Mouse (Mus musculus): ENCODE results near the gene Nxph4. TPM values are rescaled to one million over a fixed set of nuclear protein-coding genes. Genes with fewer than 3 reads are reported as not detected.

The Nxph4 gene
- polyA plus RNA-seq, 1 experiment from 2014 or later = 1.9 TPM

DNA sequence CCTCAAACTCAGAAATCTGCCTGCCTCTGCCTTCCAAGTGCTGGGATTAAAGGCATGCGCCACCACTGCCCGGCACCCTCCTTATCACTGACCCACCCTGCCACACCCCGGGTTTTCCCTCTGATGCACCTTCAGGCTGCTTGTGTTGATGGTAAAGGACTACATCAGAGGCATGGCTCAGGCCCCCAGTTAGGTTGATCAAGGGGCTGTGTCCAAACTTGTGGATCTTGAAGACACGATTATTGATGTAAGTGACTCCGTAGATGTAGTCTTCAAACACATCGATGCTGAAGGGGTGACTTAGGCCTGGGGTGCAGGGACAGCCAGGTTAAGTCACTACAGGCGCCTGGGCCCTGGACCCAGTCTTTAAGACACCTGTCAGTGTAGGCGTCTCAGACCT lies 7.2 kb upstream of the Nxph4 start:
- Histone ChIP-seq H3K27ac (no peak overlapping the region), H3K4me1 (0 out of 2 replicates have a peak, but pooled peaks cover 3% of the 10 kb centered on the region), H3K4me2 (no peak overlapping the region), H3K27me3 (peaks cover 7% of the 10 kb centered on the region), H3K36me3 (peaks cover 56% of the 10 kb centered on the region), H3K9me3 (no peaks in the 10 kb centered on the region), H3K9ac (no peak overlapping the region), H3K4me3 (no peak overlapping the region)
- no peak for ATAC-seq (ENCODE audit: borderline replicate concordance, extremely low read depth, low FRiP score, low TSS enrichment)
- WGBS = 91% methylated on average over 8 of the region's 8 CpGs

DNA sequence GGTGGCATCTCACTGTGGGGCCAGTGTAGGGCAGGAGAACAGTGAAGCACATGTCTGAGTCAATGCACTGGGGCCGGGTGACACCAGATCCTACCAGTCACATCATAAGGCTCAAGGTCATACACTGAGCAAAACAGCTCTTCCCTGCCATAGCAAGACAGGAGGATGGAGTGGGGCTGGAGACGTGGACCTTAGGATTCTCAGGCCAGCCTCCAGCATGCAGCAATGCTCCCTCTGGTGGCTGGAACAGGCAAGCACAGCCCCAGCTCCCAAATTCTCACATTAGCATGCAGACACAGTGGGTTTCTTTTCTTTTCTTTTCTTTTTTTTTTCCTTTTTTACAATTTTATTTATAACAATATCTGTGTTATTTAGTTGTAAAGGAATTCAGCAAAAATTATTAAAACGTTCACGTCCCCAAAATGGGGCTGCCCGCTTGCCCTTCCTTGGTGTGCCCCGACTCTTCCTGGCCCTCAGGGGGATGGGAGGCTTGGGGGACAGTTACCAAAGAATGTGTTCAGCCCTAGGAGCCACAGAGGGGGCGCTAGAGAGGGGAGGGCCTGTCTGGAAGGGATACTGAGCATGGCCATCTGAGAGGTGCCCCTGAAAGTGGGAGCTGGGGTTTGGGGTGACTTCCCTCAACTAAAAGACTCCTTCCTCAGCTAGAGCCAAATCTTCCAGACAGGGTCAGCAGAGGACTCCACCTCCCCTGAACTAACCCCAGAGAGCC lies 3.7 kb upstream of the Nxph4 start:
- H3K4me1 ChIP-seq = peaks cover 22% of the 10 kb centered on the region
- no peak overlapping the region for H3K4me2 ChIP-seq
- H3K9ac ChIP-seq = no peak overlapping the region
- ATAC-seq (ENCODE audit: borderline replicate concordance, extremely low read depth, low FRiP score, low TSS enrichment) = no peak
- no peaks in the 10 kb centered on the region for H3K9me3 ChIP-seq
- H3K27me3 ChIP-seq = peaks cover 42% of the 10 kb centered on the region
- 23% methylated on average over 7 of the region's 7 CpGs for WGBS
- H3K4me3 ChIP-seq = no peak overlapping the region
- H3K27ac ChIP-seq = no peak overlapping the region
- peaks cover 31% of the 10 kb centered on the region for H3K36me3 ChIP-seq

DNA sequence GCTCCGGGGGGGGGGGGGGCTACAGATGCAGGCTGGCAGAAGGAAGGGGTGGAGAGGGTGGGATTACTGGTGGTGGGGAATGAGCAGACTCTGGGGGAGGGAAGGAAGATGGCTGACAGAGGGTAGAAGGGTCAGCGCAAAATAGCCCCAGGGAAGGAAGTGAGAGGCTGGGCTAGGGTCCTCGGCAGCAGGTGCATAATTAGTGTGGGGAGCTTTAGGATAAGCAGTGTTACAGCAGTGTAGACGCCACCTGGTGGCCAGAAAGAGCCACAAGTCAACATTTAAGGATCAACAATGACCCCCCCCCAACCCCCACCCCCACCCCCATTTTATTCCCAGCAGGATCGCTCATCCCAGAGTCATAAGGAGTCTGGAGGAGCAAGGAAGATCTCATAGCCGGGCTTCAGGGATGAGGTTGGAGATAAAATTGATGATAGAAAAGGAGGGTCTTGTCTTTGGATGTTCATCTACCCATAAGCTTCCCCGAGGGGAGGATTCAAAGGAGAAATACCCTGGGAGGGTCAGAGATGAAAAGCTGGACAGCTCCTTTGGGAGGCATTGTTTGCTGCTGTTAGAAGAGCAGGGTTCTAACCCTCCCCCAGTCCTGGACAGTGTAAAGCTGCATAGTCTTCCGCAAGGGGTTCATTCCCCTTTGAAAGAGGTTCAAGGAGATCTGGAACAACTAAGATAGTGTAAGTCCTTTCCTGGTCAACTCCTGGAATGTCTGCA lies 2.4 kb upstream of the Nxph4 start:
- peaks cover 55% of the 10 kb centered on the region for H3K27me3 ChIP-seq
- WGBS = 13% methylated on average over 8 of the region's 8 CpGs
- H3K4me2 ChIP-seq = no peak overlapping the region
- H3K27ac ChIP-seq = no peak overlapping the region
- no peak for ATAC-seq (ENCODE audit: borderline replicate concordance, extremely low read depth, low FRiP score, low TSS enrichment)
- peaks cover 22% of the 10 kb centered on the region for H3K4me1 ChIP-seq
- H3K9me3 ChIP-seq = no peaks in the 10 kb centered on the region
- no peak overlapping the region for H3K9ac ChIP-seq
- peaks cover 22% of the 10 kb centered on the region for H3K36me3 ChIP-seq
- H3K4me3 ChIP-seq = no peak overlapping the region

DNA sequence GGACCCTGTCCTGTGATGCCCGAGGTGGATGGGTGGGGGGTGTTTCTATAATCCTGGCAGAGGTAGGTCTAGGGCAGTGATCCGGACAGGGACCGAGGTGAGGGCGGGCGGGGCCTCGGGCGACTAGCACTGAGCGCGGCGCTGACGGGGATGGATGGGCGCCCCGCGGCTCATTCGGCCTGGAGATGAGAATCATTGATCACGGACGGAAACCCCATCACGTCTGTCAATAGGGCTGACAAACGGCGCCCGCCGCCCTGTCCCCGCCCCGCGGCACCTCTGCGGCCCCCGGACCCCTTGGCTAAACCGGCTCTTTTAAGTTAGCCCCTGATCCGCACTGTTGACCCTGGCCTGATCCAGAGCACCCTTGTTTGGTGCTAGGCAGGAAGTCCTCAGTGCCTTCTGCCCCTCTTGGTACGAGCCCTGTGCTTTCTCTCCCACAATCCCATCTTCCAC lies 598 bp upstream of the Nxph4 start:
- no peaks in the 10 kb centered on the region for H3K9me3 ChIP-seq
- H3K36me3 ChIP-seq = peaks cover 14% of the 10 kb centered on the region
- peaks cover 26% of the 10 kb centered on the region for H3K4me1 ChIP-seq
- WGBS = 1% methylated on average over 30 of the region's 30 CpGs
- peak overlapping the region; percentile 38 for H3K4me3 ChIP-seq
- ATAC-seq (ENCODE audit: borderline replicate concordance, extremely low read depth, low FRiP score, low TSS enrichment) = no peak
- no peak overlapping the region for H3K27ac ChIP-seq
- peak overlapping the region; percentile 84 for H3K4me2 ChIP-seq
- peaks cover 73% of the 10 kb centered on the region for H3K27me3 ChIP-seq
- H3K9ac ChIP-seq = no peak overlapping the region

DNA sequence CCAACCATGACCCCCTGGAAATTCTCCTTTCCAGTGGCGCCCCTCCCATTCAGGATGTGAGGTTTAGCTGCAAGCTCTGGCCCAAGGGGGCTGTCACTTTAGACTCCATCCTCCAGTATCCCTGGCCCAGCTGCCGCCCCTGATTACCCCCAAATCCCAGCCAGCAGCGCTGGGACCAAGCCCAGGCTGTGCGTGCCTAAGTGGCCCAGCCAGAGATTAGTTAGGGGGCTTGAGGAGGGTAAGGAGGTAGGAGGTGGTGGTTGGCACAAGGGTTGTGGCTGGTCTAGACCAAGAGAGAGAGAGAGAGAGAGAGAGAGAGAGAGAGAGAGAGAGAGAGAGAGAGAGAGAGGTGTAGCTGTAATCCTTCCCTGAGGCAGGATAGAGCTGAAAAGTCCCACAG lies 2.8 kb downstream of the Nxph4 start:
- ATAC-seq (ENCODE audit: borderline replicate concordance, extremely low read depth, low FRiP score, low TSS enrichment) = no peak
- peaks cover 100% of the 10 kb centered on the region for H3K27me3 ChIP-seq
- H3K27ac ChIP-seq = no peak overlapping the region
- H3K36me3 ChIP-seq = no peaks in the 10 kb centered on the region
- 0% methylated on average over 4 of the region's 4 CpGs for whole genome bisulfite sequencing
- peaks cover 31% of the 10 kb centered on the region for H3K4me1 ChIP-seq
- H3K4me2 ChIP-seq = no peak overlapping the region
- no peaks in the 10 kb centered on the region for H3K9me3 ChIP-seq
- H3K9ac ChIP-seq = no peak overlapping the region
- H3K4me3 ChIP-seq = no peak overlapping the region

DNA sequence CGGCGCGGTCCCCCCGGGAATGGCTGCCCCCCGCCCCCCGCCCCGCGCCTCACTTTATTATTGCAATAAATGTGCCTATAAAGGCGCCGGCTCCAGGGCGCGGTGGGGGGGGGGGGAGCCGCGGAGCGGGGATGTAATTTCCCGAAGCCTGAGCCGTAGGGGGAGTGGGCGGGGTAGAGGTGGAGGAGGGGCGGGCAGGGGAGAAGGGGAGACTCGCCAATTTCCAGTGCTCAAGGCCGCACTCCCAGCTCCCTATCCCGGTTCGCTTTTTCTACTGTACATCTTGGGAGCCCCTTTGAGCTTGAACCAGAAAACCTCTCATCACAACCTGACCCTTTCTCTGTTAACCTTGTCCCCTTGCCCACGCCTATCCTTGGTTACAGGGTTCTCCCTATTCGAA lies 3.4 kb downstream of the Nxph4 start:
- Histone ChIP-seq H3K36me3 (no peaks in the 10 kb centered on the region), H3K4me2 (no peak overlapping the region), H3K27ac (no peak overlapping the region), H3K4me3 (no peak overlapping the region), H3K9me3 (no peaks in the 10 kb centered on the region), H3K4me1 (peaks cover 37% of the 10 kb centered on the region), H3K27me3 (peaks cover 100% of the 10 kb centered on the region), H3K9ac (no peak overlapping the region)
- no peak for ATAC-seq (ENCODE audit: borderline replicate concordance, extremely low read depth, low FRiP score, low TSS enrichment)
- 2% methylated on average over 20 of the region's 25 CpGs for whole genome bisulfite sequencing

DNA sequence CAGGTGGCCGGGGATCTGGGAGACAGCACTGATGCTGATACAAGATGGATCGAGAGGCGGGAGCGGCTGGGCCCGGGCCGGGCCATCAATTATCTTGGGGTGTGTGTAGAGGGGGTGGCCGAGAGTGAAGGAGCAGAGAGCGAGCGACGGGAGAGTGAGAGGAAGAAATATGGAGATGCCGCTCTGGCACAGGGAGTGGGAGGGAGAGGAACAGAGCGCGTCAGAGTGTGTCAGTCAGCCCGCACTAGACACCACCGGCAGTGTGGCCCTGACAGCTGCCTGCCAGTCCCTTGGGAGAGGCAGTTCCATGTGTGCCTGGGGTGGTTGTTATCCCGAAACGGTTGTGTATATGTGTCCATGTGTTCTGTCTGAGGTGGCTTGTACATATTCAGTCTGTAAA lies 6.9 kb downstream of the Nxph4 start:
- no peaks in the 10 kb centered on the region for H3K9me3 ChIP-seq
- peaks cover 25% of the 10 kb centered on the region for H3K4me1 ChIP-seq
- H3K27me3 ChIP-seq = peaks cover 97% of the 10 kb centered on the region
- ATAC-seq (ENCODE audit: borderline replicate concordance, extremely low read depth, low FRiP score, low TSS enrichment) = no peak
- no peak overlapping the region for H3K9ac ChIP-seq
- H3K4me2 ChIP-seq = no peak overlapping the region
- H3K4me3 ChIP-seq = no peak overlapping the region
- no peaks in the 10 kb centered on the region for H3K36me3 ChIP-seq
- 3% methylated on average over 17 of the region's 17 CpGs for WGBS
- no peak overlapping the region for H3K27ac ChIP-seq

DNA sequence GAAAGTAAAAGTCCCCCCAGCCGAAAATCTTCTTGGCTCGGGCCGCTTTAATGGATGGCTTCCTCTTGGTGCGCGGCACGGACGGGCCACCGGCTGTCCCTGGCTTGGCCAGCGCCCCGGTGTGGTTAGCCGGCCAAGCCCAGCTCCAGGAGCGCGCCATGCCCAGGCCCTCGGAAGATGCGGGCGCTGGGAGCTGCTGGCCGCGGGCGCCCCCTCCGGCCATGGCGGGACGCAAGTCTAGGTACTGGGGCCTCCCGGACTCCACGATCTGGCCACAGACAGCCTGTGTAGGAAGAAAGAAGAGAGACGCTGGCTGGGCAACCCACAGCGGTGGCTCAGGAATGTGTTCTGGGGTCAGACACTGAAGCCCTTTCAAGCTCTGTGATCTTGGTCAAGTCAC lies 7.7 kb downstream of the Nxph4 start:
- H3K36me3 ChIP-seq = no peaks in the 10 kb centered on the region
- H3K9ac ChIP-seq = no peak overlapping the region

DNA sequence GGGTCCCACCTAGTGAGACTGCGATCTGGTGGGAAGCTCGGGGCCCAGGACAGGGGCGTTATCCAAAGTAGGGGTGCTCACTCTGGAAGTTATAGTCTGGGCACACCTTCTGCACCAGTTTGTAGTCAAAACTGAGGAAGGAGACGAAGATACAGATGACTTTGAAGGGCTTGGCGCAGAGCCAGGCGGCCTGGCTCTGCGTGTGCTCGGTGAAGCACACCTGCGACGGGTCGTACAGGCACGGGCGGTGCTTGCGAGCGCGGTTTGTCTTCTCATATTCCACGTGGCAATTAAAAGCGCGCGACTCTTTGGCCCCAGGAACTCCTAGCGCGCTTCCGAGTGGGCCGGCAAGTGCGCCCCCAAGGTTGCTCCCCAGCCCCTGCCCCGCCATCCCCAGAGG lies 8.3 kb downstream of the Nxph4 start:
- no peak for ATAC-seq (ENCODE audit: borderline replicate concordance, extremely low read depth, low FRiP score, low TSS enrichment)
- Histone ChIP-seq H3K27me3 (peaks cover 83% of the 10 kb centered on the region), H3K27ac (no peak overlapping the region), H3K4me3 (peak overlapping the region; percentile 27), H3K9ac (no peak overlapping the region), H3K4me1 (peaks cover 33% of the 10 kb centered on the region), H3K36me3 (no peaks in the 10 kb centered on the region), H3K9me3 (no peaks in the 10 kb centered on the region), H3K4me2 (peak overlapping the region; percentile 56)
- 1% methylated on average over 26 of the region's 26 CpGs for WGBS

More for the DNA sequence above, 7.7 kb downstream of the Nxph4 start:
- H3K4me3 ChIP-seq = peak overlapping the region; percentile 27
- H3K27ac ChIP-seq = no peak overlapping the region
- under 1% methylated on average over 26 of the region's 26 CpGs for WGBS
- H3K4me2 ChIP-seq = peak overlapping the region; percentile 56
- H3K9me3 ChIP-seq = no peaks in the 10 kb centered on the region
- ATAC-seq (ENCODE audit: borderline replicate concordance, extremely low read depth, low FRiP score, low TSS enrichment) = 0 out of 2 replicates have a peak, but pooled peaks have one; percentile 26
- H3K27me3 ChIP-seq = peaks cover 89% of the 10 kb centered on the region
- peaks cover 27% of the 10 kb centered on the region for H3K4me1 ChIP-seq

DNA sequence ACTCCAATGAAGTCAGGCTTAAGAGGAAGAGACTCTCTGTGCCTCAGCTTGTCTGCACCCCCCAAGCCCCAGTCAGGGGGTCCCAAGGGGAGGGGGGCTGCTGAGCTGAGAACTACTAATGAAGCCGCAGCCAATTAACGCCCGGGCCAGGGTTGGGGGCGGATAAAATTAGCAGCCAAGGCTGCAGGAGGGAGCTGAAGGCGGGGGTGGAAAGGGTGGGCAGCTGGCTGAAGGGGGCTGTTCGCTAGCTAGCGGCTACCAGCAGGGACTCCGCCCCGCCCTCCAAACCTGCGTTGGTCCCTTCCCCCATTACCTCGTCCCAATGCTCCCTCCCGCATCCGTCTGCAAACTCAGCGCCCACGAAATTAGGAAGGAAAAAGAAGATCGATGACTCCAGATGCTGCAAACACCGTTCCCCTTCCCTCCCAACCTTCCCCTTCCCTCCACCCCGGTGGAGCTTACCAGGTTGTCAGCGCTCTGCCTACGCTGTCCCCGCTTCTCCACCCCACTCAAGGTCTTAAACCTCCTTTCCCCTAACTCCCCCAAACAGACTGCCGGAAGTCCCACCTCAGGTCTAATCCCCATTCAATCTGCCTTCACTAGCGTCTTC lies 9.6 kb downstream of the Nxph4 start:
- no peak for ATAC-seq (ENCODE audit: borderline replicate concordance, extremely low read depth, low FRiP score, low TSS enrichment)
- no peak overlapping the region for H3K27ac ChIP-seq
- H3K4me2 ChIP-seq = no peak overlapping the region
- H3K9me3 ChIP-seq = no peaks in the 10 kb centered on the region
- peaks cover 11% of the 10 kb centered on the region for H3K36me3 ChIP-seq
- 4% methylated on average over 23 of the region's 23 CpGs for WGBS
- peaks cover 70% of the 10 kb centered on the region for H3K27me3 ChIP-seq
- peaks cover 33% of the 10 kb centered on the region for H3K4me1 ChIP-seq
- H3K4me3 ChIP-seq = no peak overlapping the region
- H3K9ac ChIP-seq = no peak overlapping the region

DNA sequence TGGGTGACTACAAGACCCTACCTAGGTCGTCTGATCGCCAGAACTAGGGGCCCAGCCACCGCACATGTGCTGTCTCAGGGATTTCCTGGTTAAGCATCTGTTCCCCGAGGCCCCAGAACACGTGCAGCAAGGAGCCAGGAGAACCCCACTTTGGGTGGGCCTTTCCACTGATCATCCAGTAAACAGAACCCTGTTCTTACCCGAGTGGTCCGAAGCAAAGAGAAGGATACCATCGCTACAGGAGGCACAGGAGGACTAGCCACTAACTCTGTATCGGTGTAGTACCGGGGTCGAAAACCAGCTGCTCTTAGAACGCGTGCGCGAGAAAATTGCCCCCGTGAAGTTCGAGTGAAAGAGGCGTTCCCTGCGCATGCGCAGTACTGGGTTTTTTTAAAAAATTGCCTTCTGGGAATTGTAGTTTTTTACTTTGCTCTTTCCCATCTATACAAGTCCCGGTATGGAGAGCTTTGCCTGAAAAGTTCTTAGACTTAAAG lies 12.2 kb downstream of the Nxph4 start, which contains the start of gene Shmt2:
Shmt2 (minus strand) TSS at position 357 of the 494 bp plus-strand sequence.
- Histone ChIP-seq H3K4me1 (peaks cover 32% of the 10 kb centered on the region), H3K9ac (peak within 1 kb of the TSS; percentile 62), H3K4me3 (peak within 1 kb of the TSS; percentile 66), H3K4me2 (peak within 1 kb of the TSS; percentile 91), H3K27ac (peak within 1 kb of the TSS; percentile 24; the same call in 1 of the 2 replicates), H3K9me3 (no peaks in the 10 kb centered on the region), H3K27me3 (peaks cover 44% of the 10 kb centered on the region), H3K36me3 (peaks cover 35% of the 10 kb centered on the region)
- peak; percentile 62; the same call in 1 of the 2 replicates for ATAC-seq (ENCODE audit: borderline replicate concordance, extremely low read depth, low FRiP score, low TSS enrichment)
- 0% methylated on average over 21 of the region's 21 CpGs for WGBS
